Mouse (Mus musculus) testis, postnatal 10 days (tissue): ENCODE measurements around the gene Cltc.
"Not testable (repeated sequence)": the region's sequence is repeated elsewhere in the genome, so short reads cannot be mapped to it uniquely, and the experiment has no call there.

Experiments used
- DNase-seq: peaks from one replicate; pipeline ENCODE4 v3.0.0; 2021; ENCODE audit warnings: low spot score

Gene Cltc

GRCm38 (mm10) chr11:86757480-86758371, at the start of gene Cltc:
TSS of gene Cltc (minus strand) at chr11:86757565.
- DNase-seq: peak; percentile 95

- peak; percentile 63 for DNase-seq
Measured at GRCm38 (mm10) chr11:86807001-86807477, 49.7 kb upstream of the Cltc start.

GRCm38 (mm10) chr11:86794161-86794560, 36.8 kb upstream of the Cltc start:
- DNase-seq: no peak

DNA sequence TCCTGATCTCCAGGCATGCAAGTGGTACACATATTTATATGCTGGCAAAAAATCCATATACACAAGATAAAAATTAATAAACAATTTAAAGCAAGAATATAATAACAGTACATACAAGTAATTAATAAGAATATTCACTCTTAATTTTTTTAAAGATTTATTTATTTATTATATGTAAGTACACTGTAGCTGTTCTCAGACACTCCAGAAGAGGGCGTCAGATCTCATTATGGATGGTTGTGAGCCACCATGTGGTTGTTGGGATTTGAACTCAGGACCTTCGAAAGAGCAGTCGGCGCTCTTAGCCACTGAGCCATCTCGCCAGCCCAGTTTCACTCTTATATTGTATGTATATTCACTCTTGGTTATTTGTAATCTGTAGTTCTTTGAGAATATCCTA, 30.1 kb upstream of the Cltc start:
- not testable (repeated sequence) for DNase-seq

GRCm38 (mm10) chr11:86785767-86786166, 28.4 kb upstream of the Cltc start:
- DNase-seq: no peak

DNA sequence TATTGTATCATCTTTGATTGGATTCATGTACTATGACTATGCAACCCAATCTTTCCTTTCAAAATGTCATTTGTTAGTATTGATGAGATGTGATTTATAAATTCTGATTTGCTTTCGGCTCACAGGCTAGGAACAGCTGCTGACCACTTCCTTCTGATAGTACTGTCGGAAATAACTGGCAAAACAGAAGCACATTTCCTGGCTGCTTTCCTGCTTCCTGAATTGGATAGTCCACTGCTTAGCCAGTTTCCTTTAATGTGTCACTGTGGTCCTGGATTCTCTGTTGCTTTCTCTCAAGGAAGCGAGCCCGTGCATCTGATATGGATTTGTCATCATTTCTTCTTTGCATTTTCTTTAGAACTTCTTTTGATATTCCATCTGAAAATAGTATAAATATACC, 12.5 kb upstream of the Cltc start:
- no peak for DNase-seq

DNA sequence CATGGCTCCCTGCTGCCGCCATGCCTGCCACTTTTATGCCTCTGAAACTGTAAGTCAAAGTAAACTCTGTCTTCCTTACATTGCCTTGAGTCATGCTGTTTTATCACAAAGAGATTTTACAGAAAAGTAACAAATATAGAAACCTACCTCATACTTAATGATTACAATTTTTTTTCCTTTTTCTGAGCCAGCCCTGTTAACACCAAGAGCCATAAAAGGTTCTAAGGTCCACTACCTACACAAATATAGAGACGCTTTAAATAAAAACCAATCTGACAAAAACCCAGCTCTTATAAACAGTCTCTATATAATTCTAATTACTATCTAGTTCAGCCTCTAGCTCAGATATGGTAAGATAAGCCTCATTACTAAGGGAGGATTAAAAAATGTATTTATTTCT, 7.1 kb upstream of the Cltc start:
- no peak for DNase-seq

DNA sequence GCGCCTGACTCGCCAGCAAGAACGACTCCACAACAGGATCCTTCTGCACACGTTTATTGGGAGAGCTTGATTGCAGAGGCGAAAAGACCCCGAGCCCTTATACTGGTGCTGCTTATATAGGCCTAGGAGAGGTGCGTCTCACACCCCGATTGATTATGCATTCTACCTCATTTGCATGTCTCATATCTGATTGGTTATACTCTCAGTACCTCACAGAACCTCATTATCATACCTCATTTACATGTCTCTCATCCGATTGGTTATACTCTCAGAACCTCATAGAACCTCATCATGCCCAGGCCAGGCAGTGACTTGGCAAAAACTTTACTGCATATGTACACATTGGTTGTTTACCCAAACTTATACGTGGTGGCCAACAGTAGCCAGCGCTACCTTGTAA, 5.8 kb upstream of the Cltc start:
- not testable (repeated sequence) for DNase-seq

DNA sequence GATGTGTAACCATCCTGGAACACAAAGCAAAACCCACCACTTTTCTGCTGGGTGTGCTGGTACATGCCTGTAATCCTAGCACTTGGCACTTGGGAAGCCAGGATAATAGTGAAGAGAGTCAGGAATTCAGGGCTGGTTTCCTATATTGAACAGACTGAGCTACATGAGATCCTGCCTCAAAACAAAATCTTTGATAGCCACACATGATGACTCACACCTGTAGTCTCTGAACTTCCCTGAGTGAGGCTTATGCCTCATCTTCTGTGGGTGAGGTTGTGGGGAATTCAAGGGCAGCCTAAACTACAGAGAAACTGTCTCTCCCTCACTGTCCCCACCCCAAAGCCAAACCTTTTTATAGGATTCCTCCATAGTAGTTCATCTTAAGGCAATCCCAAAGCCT, 3.0 kb upstream of the Cltc start:
- no peak for DNase-seq

DNA sequence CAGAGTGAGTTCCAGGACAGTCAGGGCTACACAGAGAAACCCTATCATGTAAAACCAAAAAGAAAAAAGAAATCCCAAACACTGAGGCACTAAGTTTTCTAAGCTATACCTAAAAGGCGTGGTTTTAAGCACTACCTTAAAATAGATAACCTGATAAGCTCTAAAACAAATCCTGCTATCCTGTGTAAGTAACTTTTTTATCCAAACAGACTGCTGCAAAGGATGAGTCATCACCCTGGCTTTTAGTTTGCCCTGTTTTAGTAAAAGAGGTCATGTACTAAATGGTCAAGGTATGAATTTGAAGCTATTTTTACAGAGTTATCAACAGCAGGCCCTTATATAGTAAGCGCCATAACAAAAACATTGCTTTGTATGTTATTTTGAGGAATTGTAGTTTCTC, 2.5 kb upstream of the Cltc start:
- no peak for DNase-seq

GRCm38 (mm10) chr11:86759226-86759625, 1.9 kb upstream of the Cltc start:
- no peak for DNase-seq

DNA sequence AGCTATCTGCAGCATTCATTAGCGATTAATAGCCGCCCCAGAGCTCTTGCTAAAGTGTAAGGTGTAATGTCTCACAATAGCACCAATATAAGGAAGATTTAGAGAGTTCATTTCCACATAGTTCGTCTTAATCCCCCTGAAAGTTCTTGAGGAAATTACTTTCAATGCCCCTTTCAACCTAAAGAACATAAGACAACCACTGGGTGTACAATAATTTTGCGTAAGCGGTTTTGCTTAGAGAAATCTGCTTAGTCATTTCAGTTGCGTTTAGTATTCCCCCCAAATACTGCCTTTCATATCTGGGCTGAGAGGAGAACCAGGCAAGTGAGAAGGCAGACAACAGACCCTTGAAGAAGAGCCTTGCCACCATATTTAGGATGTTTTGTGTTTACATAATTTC, 1.2 kb upstream of the Cltc start:
- no peak for DNase-seq

GRCm38 (mm10) chr11:86757142-86757479, 254 bp downstream of the Cltc start:
- no peak for DNase-seq

GRCm38 (mm10) chr11:86756156-86757141, 916 bp downstream of the Cltc start:
- DNase-seq: peak; percentile 77

DNA sequence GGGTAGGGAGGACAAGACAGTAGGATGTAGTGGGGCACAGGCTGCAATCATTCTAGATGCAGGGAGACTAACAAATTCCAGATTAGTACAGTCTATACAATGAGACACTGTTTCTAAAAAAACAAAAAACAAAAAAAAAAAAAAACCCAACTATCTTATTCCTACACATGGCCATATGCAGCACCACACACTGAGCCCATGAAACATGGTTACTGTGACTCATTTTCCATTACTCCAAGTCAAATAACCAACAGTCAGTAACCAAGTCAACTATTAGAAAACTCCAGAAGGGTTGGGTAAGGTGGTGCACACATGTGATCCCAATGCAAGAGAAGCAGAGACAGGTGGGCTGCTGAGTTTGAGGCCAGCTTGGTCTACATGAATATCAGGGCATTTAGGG, 5.0 kb downstream of the Cltc start:
- no peak for DNase-seq

DNA sequence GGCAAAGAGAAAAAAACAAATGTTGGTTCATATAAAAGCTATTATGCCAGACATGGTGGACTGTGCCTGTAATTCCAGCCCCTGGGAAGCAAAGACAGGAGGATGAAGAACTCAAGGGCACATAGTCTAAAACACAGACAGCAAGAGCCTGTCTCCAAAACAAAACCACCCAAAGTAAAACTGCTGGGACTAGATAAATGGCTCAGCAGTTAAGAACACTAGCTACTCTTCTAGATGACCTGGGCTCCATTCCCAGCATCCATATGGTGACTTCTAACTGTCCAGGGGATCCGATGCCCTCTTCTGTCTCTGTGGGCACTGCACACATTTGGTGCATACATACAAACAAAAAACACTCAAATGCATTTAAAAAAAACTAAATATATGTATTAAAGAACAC, 6.4 kb downstream of the Cltc start:
- no peak for DNase-seq

GRCm38 (mm10) chr11:86749776-86750423, 7.5 kb downstream of the Cltc start:
- DNase-seq: no peak

GRCm38 (mm10) chr11:86745634-86746404, 11.5 kb downstream of the Cltc start:
- DNase-seq: no peak

DNA sequence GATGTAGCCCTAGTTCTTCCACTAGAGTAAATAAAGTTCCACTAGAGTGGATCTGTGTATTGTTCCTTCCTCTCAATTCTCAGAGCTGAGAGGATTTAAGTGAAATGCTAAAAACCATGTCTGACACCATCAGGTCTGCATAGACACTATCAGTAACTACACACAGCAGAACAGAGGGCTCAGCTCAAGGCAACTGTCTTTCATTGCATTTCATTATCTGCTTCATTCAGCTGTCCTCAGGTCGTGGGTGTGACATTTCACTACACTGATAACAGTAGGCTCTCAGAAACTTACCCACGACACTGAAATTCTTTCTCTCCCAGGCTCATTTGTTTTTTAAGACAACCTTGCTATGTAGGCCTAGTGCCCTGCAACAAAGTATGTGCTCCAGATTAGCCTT, 14.8 kb downstream of the Cltc start:
- DNase-seq: no peak

GRCm38 (mm10) chr11:86741505-86741904, 15.9 kb downstream of the Cltc start:
- DNase-seq: no peak

DNA sequence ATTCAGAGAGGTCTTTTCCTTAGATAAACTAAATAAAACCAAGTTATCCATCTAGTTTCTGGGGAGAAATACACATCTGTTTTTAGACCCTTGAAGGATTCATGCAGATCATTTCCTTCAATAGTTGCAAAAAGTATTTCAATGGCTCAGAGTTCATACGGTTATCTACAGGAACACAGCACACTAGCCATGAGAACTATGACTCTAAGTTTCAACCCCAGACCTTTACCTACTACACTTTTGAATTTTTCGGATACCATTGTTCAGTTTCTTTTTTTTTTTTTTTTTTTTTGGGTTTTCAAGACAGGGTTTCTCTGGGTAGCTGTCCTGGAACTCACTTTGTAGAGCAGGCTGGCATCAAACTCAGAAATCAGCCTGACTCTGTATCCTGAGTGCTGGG, 17.9 kb downstream of the Cltc start:
- DNase-seq: no peak

GRCm38 (mm10) chr11:86738956-86739355, 18.4 kb downstream of the Cltc start:
- no peak for DNase-seq
